Mouse (Mus musculus) ES-Bruce4 (cell line): ENCODE results near the gene Iqce. TPM values are rescaled to one million over a fixed set of nuclear protein-coding genes. Genes with fewer than 3 reads are reported as not detected.

ENCODE experiments used
- H3K27ac ChIP-seq: 2 replicates; pipeline ENCODE4 v1.5.1; 2012; ENCODE audit warnings: low read length, inconsistent platforms; ENCODE audit not compliant: insufficient read depth
- H3K27me3 ChIP-seq: 2 replicates; pipeline ENCODE4 v1.6.1; 2012; ENCODE audit warnings: mild to moderate bottlenecking, low read length, inconsistent platforms; ENCODE audit not compliant: control insufficient read depth, poor library complexity, insufficient read depth, severe bottlenecking
- H3K36me3 ChIP-seq: 2 replicates; pipeline ENCODE4 v1.6.1; 2012; ENCODE audit warnings: inconsistent platforms, mild to moderate bottlenecking, low read length, moderate library complexity; ENCODE audit not compliant: control insufficient read depth, poor library complexity, insufficient read depth, severe bottlenecking
- H3K4me1 ChIP-seq: one replicate; pipeline ENCODE4 v1.8.1; 2011; ENCODE audit warnings: low read length; ENCODE audit not compliant: control insufficient read depth, insufficient read depth
- H3K4me3 ChIP-seq: 2 replicates; pipeline ENCODE4 v1.5.1; 2011; ENCODE audit warnings: low read depth, mild to moderate bottlenecking, low read length
- H3K9ac ChIP-seq: 2 replicates; pipeline ENCODE4 v1.6.1; 2012; ENCODE audit warnings: low read depth, mild to moderate bottlenecking, inconsistent platforms; ENCODE audit not compliant: poor library complexity, severe bottlenecking
- H3K9me3 ChIP-seq: replicated peaks from 2 replicates; pipeline ENCODE4 v1.6.1; 2012; ENCODE audit warnings: mild to moderate bottlenecking, low read length, inconsistent platforms; ENCODE audit not compliant: control insufficient read depth, poor library complexity, insufficient read depth, severe bottlenecking
- CTCF ChIP-seq: IDR thresholded peaks from one replicate; pipeline ENCODE4 v1.8.1; 2011; ENCODE audit warnings: low read depth, low read length
- EP300 ChIP-seq: IDR thresholded peaks from 2 replicates; pipeline ENCODE4 v1.6.1; 2011; ENCODE audit warnings: low read depth, low read length; ENCODE audit not compliant: insufficient read depth
- POLR2A ChIP-seq: IDR thresholded peaks from one replicate; pipeline ENCODE4 v1.8.1; 2011; ENCODE audit warnings: low read length; ENCODE audit not compliant: insufficient read depth
- polyA plus RNA-seq: library from polyadenylated mRNA; stranded (reverse); fragments of >200 nt; gene quantifications from 2 replicates; pipeline ENCODE4 v1.2.4, GENCODE M21; 2011; ENCODE audit warnings: low read depth; ENCODE audit not compliant: missing spikeins, insufficient read depth, insufficient read length

The Iqce gene
- polyA plus RNA-seq, 1 experiment = 11.0 TPM

DNA sequence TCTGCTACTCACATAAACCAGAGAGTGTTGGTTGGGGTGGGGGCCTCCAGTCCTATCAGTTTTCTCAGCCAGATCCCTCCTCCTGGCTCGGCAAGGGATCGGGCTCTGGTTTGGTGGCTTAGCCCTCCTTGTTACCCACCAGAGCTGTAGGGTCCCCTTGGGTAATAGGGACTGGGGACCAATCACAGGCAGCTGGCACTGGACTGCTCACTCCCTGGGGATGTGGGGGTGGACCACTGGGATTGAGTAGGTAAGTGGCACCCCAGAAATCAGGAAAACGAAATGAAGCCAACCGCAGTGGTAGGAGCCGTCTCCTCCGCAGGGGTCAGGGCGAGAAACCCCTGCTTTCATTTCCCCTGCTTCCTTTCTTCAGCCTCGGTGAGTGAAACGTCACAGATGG is 81.1 kb downstream of the Iqce start:
- Histone ChIP-seq H3K4me1 (no peaks in the 10 kb centered on the region), H3K27ac (no peak overlapping the region), H3K4me3 (no peak overlapping the region), H3K9ac (no peak overlapping the region), H3K9me3 (no peaks in the 10 kb centered on the region), H3K27me3 (no peaks in the 10 kb centered on the region), H3K36me3 (no peaks in the 10 kb centered on the region)
- TF ChIP-seq POLR2A = no peak
- TF ChIP-seq EP300 = no peak
- TF ChIP-seq CTCF = no peak

DNA sequence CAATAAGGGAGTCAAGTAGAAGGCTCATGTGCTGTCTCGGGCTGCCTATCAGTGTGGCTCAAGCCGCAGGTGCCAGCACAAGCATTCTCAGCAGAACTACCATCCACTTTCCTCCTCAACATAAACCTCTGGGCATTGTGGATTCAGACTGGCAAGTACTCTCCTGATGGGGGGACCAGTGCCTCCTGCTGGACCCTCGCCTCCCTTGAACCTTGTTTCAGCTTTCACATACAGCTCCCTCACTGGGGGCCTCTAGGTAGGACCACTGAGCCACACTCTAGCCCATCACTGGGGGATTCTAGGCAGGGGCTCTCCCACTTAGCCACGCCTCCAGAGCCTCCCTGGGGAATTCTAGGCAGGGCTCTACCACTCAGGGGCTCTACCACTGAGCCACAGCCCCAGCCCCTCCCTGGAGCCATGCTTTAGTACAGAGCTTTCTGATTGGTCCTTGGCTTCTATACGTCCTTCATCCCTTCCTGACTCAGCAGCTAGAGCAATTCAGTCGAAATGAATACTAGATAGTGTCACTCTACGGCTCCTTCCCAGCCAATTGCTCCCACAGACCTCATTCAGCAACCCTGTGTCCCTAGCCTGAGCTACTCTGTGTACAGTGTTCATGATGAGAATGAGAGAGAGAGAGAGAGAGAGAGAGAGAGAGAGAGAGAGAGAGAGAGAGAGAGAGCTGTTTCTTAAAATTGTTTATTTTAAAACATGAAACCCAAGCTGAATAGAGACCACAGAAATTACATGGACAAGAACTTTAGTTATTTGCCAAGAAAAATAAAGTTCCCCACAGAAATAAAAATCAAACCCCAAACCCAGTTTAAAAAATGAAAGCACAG is 82.1 kb downstream of the Iqce start:
- H3K27ac ChIP-seq = no peak overlapping the region
- no peaks in the 10 kb centered on the region for H3K27me3 ChIP-seq
- H3K4me1 ChIP-seq = no peaks in the 10 kb centered on the region
- H3K4me3 ChIP-seq = no peak overlapping the region
- TF ChIP-seq POLR2A = no peak
- no peak for TF ChIP-seq EP300
- TF ChIP-seq CTCF = no peak
- H3K9me3 ChIP-seq = no peaks in the 10 kb centered on the region
- no peaks in the 10 kb centered on the region for H3K36me3 ChIP-seq
- H3K9ac ChIP-seq = no peak overlapping the region

DNA sequence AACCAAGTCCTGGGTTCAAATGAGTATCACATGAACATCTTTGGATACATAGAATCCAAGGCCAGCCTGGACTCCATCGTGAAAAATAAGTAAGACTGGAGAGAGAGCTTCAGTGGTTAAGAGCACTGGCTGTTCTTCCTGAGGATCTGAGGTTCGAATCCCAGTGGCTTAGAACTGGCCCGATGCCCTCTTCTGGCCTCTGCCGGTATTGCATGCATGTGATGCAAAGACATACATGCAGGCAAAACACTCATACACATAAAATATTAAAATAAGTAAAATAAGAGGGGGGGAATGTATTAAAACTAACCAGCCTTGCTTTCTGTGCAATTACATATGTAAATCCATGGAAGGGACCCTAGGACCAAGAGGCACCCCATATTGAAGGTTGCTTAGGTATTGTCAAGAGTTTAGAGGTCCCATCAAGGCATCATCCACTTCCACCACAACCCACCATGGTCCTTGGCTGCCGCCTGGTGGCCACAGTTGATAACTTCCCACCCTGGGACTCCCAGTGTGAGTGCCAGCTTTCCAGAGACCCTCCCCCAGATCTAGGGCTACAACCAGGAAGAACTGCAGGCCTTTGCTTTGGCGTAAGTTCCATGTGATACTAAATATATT is 82.9 kb downstream of the Iqce start:
- no peaks in the 10 kb centered on the region for H3K9me3 ChIP-seq
- TF ChIP-seq POLR2A (no peak), CTCF (peak; percentile 85)
- no peak overlapping the region for H3K4me3 ChIP-seq
- no peaks in the 10 kb centered on the region for H3K27me3 ChIP-seq
- H3K36me3 ChIP-seq = no peaks in the 10 kb centered on the region
- no peaks in the 10 kb centered on the region for H3K4me1 ChIP-seq
- no peak overlapping the region for H3K27ac ChIP-seq
- H3K9ac ChIP-seq = no peak overlapping the region

DNA sequence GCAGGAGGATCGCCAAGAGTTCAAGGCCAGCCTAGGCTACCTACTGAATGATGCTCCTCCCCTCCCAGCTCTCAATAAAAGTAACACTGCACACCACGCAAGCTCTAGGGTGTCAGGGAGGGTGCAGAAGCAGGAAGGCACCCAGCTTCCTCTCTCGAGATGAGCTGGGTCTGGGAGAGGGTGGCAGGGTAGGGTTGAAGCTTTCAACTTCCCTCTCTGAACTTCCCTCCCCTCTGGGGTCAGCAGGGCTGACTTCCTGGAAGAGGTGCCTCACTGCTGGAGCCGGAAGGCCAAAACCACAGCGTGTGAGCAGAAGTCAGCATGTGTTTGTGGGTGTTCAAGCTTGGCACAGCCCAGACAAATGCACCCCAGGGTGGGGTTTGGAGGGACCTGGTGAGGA is 84.5 kb downstream of the Iqce start:
- Histone ChIP-seq H3K9me3 (no peaks in the 10 kb centered on the region), H3K9ac (no peak overlapping the region), H3K4me1 (no peaks in the 10 kb centered on the region), H3K27ac (no peak overlapping the region), H3K36me3 (no peaks in the 10 kb centered on the region), H3K27me3 (no peaks in the 10 kb centered on the region), H3K4me3 (no peak overlapping the region)
- TF ChIP-seq POLR2A (no peak), EP300 (no peak), CTCF (no peak)

DNA sequence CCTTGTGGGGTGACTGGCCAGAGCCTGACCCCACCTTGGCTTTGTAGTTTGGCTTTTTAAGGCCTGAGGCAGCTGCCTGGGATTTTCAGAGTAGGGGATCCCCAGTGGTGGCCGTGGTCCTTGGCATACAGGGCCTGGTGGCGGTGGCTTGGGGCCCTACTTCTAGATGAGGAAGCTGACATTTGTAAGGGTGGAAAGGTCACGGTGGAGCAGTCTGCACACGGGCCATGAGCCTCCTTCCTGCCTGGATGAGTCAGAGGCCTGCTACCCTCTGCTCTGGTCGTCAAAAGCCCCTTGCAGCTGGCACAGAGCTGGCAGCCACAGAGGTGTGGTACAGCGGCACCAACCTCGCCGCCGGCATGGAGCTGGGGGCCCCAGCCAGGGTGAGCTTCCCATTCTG is 85.5 kb downstream of the Iqce start:
- no peaks in the 10 kb centered on the region for H3K9me3 ChIP-seq
- no peak overlapping the region for H3K27ac ChIP-seq
- no peaks in the 10 kb centered on the region for H3K27me3 ChIP-seq
- no peak for TF ChIP-seq POLR2A
- TF ChIP-seq CTCF = no peak
- H3K4me1 ChIP-seq = peaks cover 4% of the 10 kb centered on the region
- H3K9ac ChIP-seq = no peak overlapping the region
- no peak overlapping the region for H3K4me3 ChIP-seq
- H3K36me3 ChIP-seq = no peaks in the 10 kb centered on the region

DNA sequence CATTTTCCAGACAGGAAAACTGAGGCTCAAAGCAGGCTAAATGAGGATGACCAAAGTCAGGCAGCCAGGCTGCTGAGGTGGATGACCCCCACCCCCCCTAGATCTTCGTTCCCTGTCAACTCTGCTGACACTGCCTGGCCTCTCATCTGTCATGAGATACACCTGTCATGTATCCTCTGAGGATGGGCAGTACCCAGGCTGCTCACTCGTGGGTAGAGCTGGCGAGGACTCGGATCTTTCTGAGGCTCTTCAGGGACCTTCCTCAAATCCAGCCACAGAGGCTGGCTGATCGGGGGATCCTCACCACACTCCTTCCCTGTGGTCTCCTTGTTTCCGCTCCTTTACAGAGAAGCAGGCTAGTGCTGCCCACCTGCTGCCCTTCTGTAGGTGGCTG is 86.1 kb downstream of the Iqce start:
- H3K36me3 ChIP-seq = no peaks in the 10 kb centered on the region
- H3K27ac ChIP-seq = no peak overlapping the region

More for the DNA sequence above, 86.1 kb downstream of the Iqce start:
- no peak overlapping the region for H3K4me3 ChIP-seq
- no peaks in the 10 kb centered on the region for H3K27me3 ChIP-seq
- no peaks in the 10 kb centered on the region for H3K9me3 ChIP-seq
- H3K4me1 ChIP-seq = peaks cover 4% of the 10 kb centered on the region
- H3K9ac ChIP-seq = no peak overlapping the region
- TF ChIP-seq CTCF (no peak), POLR2A (no peak), EP300 (no peak)
